Mouse (Mus musculus) E14TG2a.4 (cell line): Measurements from ENCODE around the gene Ube2d2b.

Experiments
- CTCF ChIP-seq: conservative IDR thresholded peaks from 2 replicates; pipeline ENCODE4 v1.5.1; 2014; ENCODE audit warnings: low read length
- NANOG ChIP-seq: IDR thresholded peaks from 2 replicates; pipeline ENCODE4 v1.6.1; 2014; ENCODE audit warnings: borderline replicate concordance, low read length, mixed read lengths

DNA sequence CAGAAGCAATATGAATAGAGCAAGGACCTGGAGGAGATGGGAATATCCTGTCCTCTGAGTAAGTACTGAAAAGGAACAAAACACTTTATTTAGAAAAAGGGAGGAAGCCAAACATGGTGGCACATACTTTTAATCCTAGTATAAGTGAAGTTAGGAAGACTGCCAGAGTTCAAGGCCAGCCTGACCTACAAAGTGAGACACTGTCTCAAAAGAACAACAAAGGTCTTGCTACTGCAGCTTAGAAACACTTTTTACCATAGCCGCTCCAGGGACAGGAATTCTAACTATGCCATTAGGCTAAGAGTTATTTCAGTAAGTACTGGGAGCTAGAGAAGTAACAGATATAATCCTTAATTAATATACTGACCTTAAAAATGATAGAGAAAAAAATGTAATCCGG is 15.2 kb upstream of the Ube2d2b start:
- no peak for TF ChIP-seq CTCF
- TF ChIP-seq NANOG: no peak
